Mouse (Mus musculus): ENCODE results near the gene Smc4. TPM values are rescaled to one million over a fixed set of nuclear protein-coding genes. Genes with fewer than 3 reads are reported as not detected.

The Smc4 gene
- total RNA-seq (2021), result 1 to 10 TPM; 3.9 to 4.1 TPM
- long read RNA-seq, experiment 1, full-length matches to known transcripts, result 8 of 8 reads
- long read RNA-seq, experiment 1, partial matches to known transcripts, result 0 of 8 reads
- long read RNA-seq, experiment 1, other reads (novel, unspliced or antisense), result 0 of 8 reads
- long read RNA-seq, experiment 2, full-length matches to known transcripts, result 1 of 3 reads
- long read RNA-seq, experiment 2, partial matches to known transcripts, result 1 of 3 reads
- long read RNA-seq, experiment 2, other reads (novel, unspliced or antisense), result 1 of 3 reads

DNA sequence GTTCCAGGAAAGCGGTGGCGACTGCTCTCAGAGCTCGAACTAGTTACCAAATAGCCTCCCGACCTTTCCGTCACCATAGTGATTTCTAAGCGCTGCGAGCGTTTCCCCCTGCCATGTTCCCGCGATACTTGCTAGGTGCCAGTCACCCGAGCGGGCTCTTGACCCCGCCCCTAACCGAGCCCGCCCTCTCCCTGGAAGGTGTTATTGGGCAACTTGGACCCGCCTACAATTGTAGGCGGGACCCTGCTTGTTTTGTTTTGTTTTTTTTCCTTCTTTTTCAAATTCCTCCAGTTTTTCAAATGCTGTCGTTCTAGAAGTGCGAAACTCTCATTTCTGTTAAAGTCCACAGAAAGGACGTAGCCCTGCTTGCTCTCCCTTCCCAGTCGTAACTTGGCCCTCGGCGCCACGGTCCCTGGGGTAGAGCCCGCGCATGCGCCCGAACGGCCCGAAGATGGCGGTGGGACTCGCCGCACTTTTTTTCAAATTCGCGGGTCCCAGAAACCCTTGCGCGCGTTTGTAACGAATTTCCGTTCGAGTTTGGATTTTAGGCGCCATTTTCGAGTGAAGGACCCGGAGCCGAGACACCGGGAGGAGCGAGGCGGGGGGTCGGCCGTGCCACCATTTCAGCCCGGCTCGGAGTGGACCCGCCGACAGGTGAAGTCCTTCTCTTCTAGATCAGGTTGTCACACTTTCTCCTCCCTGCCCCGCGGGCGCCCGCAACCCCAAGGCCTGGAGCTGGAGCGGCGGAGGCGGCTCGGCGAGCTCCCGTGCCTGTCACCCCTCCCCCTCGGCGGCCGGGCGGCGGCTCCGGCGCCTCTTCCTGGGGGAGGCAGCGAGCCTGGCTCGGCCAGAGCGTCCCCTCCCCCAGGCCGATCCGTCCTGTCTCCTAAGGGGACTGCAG lies at the start of gene Smc4, which contains the start of gene Ift80:
Gene Smc4, plus strand, starts transcription at position 302 of the 901 bp plus-strand sequence.
Gene Ift80, minus strand, starts transcription at position 134 of the 901 bp plus-strand sequence.
- DNase-seq (ENCODE audit: low spot score), result peak; percentile 96

DNA sequence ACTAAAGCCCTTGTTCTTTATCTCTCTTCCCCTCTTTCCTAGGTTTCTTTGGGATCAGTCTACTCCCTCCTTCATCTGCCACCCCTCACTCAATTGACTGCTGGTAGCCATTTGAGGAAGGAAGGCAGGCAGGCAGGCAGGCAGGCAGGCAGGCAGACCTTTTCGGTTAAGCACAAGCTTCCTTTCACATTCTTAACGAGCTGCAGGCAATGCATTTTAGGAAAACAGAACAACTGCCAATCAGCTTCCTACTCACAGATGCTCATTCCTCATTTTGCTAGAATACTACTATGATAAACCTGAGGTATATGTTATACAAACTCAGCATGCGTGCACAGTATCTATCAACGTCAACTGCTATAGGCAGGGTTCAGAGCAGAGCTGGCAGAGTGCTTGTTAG lies 48.1 kb upstream of the Smc4 start:
- no peak for DNase-seq (ENCODE audit: low spot score)

DNA sequence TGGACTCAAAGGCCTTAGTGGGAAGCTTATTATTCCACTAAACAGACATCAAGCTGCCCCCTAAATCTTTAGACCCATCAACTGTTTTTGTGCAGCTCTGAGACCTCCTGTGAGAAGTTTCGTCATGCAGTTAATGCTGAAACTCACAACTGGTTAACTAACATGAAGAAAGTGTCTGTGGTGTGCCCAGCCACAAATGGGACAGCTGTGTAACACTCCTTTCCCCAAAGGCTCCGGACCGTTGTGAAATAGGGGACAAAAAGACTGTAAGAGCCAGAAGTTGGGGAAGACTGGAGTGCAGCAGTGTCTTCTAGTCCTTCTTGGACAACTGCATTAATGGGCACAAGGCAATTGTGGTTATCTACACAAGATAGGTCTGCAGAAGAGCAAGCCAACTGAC lies 47.1 kb upstream of the Smc4 start:
- DNase-seq (ENCODE audit: low spot score), result no peak

GRCm38 (mm10) chr3:68964682-68965081 lies 39.9 kb upstream of the Smc4 start:
- no peak for DNase-seq (ENCODE audit: low spot score)

GRCm38 (mm10) chr3:68966527-68967285 lies 37.8 kb upstream of the Smc4 start:
- no peak for DNase-seq (ENCODE audit: low spot score)

DNA sequence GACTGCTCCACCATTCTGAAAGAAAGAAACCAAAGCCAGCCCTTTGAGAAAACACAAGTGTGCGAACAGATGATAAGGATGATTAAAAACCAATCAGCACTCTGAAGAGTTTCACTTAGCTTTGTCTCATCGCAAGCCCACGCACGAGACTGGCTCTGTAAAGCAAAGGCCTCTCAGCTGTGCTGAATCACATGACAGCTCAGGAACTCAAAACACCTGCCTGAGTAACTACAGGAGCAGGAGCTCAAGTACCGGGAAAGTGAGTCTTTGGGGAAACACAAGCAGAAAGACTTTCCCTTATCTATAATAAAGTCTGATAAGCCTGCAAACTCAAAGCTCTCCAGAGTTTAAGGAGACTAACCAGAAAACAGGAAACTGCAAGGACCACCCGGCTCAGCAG lies 37.1 kb upstream of the Smc4 start:
- no peak for DNase-seq (ENCODE audit: low spot score)

GRCm38 (mm10) chr3:68969091-68969590 lies 35.4 kb upstream of the Smc4 start:
- no peak for DNase-seq (ENCODE audit: low spot score)

GRCm38 (mm10) chr3:68973574-68973973 lies 31.0 kb upstream of the Smc4 start:
- DNase-seq (ENCODE audit: low spot score), result no peak

DNA sequence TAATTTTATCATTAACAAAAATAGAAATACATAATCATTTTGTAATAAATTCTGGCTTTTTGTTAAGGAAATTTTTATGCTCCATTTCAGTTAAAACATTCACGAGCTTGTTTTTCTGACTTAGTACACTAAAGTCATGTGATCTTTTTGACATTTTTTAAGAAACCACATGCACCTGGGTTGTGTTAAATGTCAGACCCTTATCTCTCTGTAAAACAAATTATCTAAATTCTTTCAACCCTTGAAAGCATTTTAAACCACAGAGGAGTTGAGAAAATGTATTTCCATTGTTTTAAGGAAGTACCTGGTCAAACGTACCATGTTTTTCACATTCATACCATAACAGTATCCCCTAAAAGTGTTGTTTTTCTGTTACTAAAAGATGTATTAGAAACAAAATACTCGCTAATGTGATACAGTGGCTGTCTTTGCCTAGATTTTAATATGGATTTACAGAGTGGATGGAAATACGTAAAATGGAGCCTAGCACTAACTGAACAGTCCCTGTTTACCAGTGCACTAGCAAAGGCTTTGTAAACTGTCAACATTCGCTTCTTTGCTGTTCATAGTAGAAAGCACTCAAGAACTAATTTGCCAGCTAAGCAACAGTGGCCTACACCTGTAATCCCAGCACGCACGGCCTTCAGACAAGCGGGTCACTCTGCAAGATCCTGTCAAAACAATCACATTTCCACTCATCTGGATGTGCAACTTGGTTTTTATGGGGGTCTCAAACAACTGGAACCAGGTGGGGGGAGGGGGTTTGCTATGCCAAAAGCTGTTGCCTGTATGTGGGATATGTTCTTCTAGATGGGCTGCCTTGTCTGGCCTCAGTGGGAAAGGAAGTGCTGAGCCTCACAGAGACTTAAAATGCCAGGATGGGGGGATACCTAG lies 29.7 kb upstream of the Smc4 start:
- DNase-seq (ENCODE audit: low spot score), result no peak

DNA sequence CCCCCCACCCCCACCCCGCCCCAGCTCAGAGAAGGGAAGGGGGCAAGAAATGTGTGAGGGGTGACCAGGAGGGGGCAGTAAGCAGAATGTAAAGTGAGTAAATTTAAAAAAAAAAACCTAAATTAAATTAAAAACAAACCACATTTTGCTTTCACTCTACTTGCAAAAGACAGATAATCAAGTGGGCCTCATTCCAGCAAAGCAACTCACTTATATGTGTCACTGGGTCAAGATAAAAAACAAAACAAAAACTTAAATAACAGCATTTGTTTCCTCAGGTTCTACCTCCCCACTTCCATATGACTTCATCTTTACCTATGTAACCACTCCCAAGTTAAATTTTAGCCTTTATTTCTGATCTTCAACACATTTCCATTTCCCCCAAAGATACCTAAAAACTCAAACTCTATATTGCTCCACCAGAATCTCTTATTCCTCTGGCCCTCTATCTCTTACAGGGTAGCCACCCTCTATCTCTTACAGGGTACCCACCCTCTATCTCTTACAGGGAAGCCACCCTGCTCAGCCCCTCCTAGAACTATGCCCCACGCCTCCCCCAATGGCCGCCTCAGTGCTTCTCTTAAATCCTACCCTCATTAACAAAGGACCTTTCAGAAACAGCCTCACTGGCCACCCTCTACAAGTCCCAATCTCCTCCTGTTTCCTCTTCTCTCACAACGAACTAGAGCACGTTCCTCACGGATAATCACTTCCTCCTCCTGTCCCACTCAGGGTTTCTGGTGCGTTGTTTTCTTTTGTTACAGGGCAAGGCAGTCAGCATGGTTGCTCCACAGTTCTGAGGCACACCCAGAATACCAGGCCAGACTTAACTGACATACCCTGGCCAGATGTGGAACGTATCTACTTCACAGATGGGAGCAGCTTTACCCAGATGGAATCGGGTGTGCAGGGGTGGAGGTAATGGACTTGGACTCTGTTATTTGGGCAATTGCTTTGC lies 28.7 kb upstream of the Smc4 start:
- no peak for DNase-seq (ENCODE audit: low spot score)

- no peak for DNase-seq (ENCODE audit: low spot score)
Measured at GRCm38 (mm10) chr3:68977696-68978095, 26.8 kb upstream of the Smc4 start.

DNA sequence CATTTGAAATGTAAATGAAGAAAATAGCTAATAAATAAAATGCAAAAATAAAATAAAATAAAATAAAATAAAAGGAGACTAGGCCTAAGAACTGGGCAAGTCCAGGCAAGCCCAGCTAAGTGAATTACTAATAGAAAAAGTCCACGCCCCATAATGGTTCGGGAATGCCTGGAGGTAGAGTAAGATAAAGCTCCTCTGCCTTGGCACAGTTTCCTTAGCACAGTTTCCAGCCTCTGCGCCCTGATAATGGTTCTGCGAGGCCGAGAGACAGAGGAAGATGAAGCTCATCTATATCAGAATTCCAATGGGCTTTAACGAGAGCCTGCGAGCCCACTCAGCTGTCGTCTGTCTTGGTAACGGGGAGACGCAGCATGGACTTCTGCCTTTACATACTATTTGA lies 25.4 kb upstream of the Smc4 start:
- DNase-seq (ENCODE audit: low spot score), result no peak

- DNase-seq (ENCODE audit: low spot score), result no peak
Measured at GRCm38 (mm10) chr3:68980898-68981297, 23.6 kb upstream of the Smc4 start.

- no peak for DNase-seq (ENCODE audit: low spot score)
Measured at GRCm38 (mm10) chr3:68986550-68986949, 18.0 kb upstream of the Smc4 start.

GRCm38 (mm10) chr3:69002781-69003180 lies 1.8 kb upstream of the Smc4 start:
- DNase-seq (ENCODE audit: low spot score), result no peak

- DNase-seq (ENCODE audit: low spot score), result no peak
Measured at GRCm38 (mm10) chr3:69004055-69004436, 492 bp upstream of the Smc4 start.

DNA sequence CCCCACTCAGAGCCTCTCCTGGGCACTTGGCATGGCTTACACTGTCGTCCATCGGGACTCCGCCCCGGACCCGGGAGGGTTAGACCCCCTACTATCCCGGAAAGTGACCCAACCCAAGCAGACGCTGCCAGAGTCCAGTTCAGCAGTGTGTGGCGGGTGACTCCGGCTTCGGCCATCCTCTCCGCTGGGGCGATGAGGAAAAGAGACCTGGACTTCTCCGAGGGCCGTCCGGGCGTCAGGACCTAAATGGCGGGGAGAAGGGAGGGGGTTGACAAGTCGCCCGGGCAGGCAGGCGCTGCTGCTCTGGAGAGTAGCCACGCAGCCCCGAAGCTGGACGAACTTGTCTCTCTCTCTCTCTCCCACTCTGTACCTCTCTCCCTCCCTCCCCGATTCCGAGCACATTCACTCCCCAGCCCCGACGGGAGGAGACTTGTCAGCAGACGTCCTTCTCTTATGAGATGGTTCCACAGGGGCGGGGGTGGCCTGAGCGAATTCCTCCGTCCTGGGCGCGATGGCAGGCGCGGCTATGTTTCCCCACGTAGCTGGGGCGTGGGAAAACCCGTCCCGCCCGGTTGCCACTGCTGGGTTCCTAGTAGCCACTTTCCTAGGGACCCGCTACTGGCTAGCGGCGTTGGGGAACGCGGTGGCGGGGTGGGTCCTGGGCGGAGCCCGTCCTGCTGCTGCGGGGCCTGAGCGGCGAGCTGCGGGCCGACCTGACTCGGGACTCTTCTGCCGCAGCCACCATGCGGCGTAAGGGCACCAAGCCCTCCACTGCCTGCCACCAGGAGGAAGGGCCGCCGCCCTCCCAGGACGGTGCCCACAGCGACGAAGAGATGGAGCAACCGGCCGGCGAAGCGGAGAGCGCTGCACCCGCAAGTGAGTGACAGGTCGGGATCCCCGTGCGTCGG lies 1.1 kb downstream of the Smc4 start:
- DNase-seq (ENCODE audit: low spot score), result peak; percentile 14

DNA sequence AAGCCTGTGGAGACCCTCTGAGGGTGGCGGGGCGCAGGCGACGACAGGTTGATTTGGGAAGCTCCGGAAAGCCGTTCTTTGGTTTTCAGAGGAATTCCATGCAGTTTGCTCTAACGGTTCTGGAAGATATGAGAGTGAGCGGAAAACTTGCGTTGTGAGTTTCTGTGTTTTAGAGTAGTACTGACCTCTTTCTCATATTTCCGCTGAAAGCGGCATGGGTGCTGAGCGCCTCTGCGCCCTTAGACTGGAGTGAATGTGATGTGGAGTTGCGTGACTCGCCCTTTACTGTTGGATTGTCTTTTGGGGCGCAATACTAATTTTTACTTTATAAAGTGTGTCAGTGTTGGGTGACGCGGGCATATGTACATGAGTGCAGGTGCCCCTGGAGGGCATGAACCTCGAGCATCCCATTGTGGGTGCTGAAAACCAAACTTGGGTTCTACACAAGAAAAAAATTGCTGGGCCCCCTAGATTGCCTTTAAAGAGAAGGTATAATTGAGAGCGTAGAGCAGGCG lies 1.8 kb downstream of the Smc4 start:
- DNase-seq (ENCODE audit: low spot score), result no peak
